Mouse (Mus musculus) monocyte, adult 2 months (primary cell): Measurements from ENCODE around the gene Dnah6.

Source experiments
- DNase-seq, 2 experiments: peaks; one replicate each; pipeline ENCODE4 v3.0.0; 2022; ENCODE audit warnings: low spot score in 2 of 2, low read depth in 1 of 2

Gene Dnah6

DNA sequence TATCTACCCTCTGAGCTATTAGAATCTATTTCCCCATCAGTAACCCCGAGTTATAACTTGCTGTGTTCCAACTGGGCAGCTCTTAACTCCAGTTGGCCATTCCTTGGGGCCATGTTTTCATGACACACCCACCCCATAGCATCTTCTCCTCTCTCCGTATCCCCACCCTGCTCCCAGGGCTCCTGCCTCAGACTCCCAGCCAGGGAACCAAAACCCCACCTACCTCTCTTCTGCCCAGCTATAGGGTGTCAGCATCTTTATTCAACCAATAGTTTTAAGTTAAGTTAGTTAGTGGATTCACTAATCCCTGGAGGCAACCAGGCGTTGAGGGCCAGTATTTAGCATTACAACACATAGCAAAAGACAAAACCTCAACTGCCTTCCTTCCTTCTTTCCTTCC lies 7.4 kb upstream of the Dnah6 start:
- DNase-seq, result no peak

DNA sequence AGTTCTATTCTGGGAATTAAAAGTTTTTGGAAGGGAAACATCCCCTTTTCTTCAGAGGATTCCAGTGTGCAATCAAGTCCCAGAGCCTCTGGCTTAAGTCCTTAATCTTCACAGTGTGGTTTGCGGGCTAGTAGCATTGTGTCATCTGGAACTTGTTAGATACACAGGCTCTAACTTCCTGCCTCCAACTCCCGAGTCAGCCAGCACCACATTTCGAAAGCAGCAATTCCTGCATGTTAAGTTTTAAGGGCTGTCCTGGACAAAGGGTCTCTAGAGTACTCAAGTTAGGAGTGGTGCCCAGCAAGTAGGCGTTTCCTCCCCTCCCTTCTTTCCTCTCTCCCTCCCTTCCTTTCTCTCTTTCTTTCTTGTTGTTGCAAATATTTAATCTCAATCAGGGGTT lies 7.0 kb upstream of the Dnah6 start:
- no peak for DNase-seq

DNA sequence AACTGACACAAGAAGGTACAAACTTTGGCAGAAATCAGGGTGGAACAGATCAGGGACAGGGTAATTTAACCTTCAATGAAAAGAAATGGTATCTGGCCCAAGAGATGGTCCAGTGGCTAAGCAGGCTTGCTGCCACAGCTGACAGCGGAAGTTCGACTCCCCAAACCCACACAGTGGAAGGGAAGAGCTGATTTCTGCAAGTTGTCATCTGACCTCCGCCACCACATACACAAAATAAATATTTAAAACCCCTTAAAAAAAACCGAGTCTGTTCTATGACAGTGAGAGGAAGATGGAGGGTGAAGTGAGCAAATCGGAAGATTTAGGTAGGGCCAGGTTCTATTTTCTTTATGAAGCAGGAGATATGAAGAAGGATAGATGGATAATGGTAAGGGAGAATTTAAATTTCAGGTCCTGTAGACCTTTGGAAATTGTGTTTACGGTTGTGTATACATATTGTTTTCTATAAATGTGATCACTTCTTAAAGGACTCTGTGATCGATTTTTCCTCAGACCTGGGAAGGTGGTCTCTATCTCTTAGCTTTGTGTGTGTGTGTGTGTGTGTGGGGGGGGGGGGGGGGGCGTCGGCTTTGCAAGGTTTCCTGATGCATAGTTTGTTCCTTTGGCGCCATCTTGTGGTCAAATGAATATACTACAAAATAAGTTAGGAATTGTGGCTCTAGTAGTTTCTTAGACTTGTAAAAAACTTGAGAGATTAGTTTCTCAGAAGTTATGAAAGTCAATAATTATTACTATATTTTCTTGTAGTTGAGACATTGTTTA lies 6.1 kb upstream of the Dnah6 start:
- DNase-seq, result no peak

DNA sequence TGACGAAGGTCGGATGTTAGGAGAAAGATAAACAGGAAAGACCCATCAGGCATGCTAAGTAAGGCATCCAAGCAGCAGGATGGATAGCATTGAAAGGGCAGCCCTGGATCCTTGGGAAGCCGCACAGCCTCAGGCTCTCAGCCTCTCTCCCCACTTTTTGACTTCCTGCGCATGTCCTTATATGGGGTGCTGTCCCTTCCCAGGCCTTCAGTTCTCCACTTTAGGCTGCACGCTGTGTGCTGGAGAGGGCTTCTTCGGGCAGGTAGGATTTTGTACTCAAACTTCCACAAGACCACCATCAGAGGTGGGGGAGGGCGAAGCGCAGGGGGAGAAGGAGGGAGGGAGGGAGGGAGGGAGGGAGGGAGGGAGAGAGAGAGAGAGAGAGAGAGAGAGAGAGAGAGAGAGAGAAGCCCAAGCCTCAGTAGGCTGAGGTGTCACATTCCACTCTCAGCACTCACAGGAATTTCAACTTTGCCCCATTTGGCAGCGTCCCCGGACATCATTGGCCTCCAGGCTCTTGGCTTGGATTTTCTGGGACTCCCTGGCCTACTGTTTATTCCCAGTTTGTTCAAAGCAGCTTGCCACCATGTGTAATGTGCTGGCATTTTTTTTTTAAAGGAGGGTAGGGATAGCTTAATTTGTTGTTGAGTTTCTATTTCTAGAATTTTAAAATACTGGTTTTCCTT lies 1.5 kb upstream of the Dnah6 start:
- no peak for DNase-seq

DNA sequence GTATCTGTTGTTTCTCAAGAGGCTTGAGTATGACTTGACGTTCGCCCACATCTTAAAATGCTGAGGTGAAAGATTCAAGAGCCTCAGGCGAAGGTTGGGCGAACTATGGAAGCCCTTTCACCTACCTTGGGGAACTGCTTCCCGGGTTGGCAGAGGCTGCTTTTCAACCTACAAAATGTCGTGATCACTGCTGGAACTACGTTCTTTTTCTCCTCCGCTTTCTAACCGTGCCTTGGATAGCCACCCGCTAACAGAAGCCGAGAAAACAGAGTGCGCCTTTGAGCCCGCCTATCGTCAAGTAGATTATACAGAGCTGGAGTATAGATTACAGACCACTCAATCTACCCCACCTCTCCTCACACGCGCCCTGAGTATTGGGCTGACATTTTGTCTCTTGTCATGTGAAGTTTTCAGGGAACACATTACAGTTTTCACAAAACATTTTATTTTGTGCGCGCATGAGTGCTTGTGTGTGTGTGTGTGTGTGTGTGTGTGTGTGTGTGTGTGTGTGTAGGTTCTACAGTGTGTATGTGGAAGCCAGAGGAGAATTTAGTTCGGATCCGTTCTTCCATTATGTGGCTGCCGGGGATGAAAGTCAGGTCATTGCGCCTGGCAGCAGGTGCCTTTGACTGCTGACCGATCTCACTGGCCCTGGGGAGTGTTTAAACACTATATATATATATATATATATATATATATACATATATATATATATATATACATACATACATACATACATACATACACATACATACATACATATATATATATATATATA lies 696 bp upstream of the Dnah6 start:
- no peak for DNase-seq

DNA sequence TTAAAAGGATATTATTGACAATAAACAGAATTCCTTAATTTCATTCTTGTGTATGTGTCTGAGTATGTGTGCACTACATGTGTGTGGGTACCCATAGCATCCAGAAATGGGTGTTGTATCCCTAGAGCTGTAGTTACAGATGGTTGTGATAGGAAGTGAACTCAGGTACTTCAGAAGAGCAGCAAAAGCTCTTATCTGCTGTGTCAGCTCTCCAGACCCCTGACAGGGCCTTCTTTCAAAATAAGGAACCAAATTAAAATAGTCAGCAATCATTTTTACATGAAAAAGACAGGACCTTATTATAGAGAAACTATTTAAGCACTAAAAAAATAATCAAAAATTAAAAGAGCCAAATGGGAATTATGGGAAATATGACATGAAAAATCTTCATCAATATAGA lies 9.8 kb downstream of the Dnah6 start:
- no peak for DNase-seq

DNA sequence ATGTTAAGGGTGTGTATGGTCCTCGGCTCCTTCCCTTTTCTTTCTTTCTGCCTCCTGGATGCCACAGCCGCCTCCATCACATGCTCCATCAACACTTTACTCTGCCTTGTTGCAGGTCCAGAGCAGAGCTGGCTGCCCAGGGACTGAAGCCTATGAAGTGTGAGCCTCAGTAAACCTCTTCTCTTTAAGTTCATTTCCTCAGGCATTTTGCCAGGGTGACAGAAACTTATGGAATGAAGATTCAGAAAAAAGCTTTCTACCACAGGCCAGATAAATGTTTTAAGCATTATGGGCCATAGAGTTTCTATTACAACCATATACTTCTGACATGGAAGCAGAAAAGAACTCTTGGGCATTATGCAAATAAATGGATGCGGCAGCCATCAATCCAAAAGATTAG lies 10.4 kb downstream of the Dnah6 start:
- DNase-seq, result no peak

DNA sequence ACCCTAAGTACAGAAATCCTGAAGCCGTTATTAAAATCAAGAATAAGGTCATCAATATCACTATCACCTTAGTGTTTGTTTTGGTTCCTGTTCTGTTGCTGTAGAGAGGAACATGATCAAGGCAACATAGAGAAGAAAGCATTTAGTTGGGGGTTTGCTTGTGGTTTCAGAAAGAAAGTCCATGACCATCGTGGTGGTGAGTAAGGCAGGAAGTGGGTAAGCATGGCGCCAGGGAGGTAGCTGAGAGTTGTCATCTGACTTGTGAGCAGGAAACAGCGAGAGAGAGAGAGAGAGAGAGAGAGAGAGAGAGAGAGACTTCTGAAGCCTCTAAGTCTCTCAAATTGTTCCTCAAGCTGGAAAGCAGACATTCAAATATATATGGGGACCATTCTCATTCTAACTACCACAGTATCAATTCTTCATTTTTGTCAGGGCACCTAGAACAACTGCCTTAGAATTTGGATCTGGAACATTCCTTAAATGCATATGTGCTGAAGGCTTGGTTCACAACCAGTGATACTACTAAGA lies 10.9 kb downstream of the Dnah6 start:
- peak; percentile 6 to 30 for DNase-seq

DNA sequence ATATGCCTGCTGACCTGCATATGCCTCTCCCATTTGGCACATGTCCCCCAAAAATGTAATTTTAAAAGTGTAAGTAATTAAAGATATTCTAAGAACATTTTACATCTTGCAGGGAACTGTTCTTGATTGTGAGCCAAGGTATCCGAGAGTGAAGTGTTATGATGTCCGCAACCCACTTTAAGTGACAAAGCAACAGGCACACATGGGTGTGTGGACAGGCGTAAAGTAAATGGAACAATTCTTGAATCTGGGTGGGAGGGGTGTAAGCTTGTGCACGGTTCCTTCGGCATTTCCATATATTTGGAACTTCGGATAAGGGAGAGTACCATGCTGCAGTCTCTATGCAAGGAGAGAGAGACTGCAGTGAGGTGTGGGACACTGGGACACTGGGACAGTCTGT lies 11.9 kb downstream of the Dnah6 start:
- DNase-seq, result no peak

DNA sequence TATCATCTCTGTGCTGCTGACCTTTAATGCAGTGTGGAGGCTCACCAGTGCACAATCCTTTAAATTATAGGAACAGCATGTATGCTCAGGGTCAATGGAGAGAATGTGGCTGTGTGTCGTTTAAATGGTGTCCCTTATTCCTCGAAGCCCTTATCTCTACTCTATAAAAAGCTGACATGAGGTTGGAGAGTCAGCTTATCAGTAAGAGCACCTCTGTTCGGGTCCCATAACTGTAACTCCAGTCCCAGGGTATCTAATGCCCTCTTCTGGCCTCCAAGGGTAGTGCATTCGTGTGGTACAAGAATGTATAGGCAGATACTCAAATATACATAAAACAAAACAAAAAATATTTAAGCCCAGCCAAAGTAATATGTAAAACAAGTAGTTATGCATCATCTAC lies 16.5 kb downstream of the Dnah6 start:
- DNase-seq, result no peak

DNA sequence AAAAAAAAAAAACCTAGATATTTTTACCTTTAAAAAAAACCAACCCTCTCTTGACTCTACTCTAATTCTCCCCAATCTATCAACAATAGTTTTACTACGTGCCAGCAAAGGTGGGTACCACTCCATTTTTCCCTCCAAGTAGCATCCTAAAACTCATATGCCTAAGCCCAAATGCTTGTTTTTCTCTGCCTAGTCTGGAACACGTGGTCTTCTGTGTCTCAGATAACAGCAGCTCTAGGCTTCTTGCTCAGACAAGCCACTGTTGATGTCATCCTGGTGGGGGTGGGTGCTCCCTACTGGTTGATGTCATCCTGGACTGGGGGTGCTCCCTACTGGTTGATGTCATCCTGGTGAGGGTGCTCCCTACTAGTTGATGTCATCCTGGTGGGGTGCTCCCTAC lies 17.7 kb downstream of the Dnah6 start:
- no peak for DNase-seq

DNA sequence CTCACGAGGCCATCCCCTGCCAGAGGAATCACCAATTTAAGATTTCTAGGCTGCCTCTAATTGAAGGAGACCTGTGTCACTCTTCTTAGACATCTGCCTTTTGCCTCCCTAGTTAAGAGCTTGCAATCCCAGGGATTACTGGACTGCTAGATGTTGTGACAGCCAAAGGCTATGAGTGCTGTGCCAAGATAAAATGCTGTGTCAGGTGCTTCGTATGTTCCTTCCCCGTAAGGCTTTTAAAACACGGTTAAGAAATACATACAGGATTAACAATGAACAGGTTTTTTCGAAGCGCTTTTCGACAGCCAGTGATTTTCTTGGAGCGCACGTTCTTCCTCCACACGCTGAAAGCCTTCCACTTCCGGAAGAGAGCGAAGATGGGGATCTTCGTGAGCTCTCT lies 26.2 kb downstream of the Dnah6 start:
- DNase-seq, result no peak

DNA sequence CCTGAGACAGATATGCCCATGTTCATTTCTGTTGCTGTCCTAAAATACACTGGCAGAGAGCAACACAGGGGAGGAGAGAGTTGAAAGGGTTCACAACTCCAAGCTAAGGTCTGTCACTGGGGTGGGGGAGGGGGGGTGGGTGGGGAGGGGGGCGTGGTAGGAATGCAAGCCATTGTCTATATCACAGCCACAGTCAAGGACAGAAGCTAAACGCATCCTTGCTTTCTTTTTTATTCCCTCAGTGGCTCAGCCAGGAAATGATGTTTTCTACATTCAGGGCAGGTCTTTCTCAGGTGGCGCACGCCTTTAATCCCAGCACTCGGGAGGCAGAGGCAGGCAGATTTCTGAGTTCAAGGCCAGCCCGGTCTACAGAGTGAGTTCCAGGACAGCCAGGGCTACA lies 30.7 kb downstream of the Dnah6 start:
- no peak for DNase-seq

DNA sequence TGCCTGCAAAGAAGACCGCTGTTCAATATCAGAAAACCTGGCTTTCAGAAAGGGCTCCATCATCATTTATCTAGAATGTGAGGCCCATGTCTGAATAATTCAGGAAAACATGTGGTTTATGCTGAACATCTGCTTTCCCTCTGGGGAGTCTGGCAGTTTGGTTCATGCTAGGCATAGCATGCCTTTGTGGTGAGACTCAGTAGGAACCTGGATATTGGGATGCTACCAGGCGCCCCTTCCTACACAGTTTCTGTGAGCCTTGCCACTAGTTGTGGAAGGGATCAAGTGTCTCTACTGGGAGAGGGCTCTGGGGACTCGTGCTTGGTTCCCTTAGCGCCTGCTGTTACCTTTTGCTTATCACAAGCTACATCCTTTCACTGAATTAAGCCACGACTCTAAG lies 37.2 kb downstream of the Dnah6 start:
- no peak for DNase-seq

DNA sequence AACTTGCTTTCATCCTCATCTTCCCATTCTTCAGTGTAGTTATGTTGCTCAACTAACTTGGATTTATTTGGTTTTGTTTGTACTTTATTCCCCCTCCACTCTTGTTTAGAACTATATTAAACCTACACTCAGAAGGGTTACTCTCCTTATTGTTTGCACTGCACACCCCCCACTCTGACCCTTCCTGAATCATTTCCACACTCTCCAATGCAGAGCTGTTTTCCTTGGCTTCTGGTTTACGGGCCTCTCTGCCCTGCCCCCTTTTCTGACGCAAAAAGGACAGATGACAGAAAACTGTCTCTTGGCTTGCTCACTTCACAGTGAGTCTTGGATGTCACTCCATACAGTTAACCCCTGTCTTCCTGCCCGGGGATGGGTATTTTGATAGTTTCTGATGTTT lies 38.5 kb downstream of the Dnah6 start:
- DNase-seq, result no peak

DNA sequence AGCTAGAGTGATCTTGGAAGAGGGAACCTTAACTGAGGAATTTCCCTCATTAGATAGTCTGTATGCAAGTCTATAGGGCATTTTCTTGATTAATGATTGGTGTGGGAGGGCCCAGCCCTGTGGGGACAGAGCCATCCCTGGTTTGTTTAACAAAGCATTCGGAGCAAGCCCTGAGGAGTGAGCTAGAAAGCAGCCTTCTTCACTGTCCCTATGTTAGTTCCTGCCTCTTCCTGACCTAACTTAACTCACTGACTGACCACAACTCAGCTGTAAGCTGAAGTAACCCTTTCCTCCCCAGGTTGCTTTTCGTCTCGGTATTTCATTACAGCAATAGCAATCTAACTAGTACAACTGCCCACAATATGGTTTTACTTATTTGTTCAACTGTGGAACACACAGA lies 39.0 kb downstream of the Dnah6 start:
- DNase-seq, result no peak

DNA sequence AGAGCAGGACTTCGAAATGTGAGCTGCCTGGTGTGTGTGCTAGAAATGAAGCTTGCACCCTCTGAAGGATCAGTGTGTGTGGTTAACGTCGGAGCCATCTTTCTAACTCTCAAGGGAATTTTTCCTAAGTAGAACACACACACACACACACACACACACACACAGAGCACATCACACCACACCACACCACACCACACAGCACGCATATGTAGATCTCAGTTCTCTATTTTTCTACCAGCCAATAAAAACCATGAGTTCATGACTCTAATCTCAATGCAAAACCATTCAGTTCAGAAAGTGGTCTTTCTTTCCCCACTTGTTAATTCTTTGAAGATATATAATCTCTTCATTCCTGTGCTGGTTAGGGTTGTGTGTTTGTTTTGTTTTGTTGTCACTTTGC lies 39.4 kb downstream of the Dnah6 start:
- DNase-seq, result no peak

DNA sequence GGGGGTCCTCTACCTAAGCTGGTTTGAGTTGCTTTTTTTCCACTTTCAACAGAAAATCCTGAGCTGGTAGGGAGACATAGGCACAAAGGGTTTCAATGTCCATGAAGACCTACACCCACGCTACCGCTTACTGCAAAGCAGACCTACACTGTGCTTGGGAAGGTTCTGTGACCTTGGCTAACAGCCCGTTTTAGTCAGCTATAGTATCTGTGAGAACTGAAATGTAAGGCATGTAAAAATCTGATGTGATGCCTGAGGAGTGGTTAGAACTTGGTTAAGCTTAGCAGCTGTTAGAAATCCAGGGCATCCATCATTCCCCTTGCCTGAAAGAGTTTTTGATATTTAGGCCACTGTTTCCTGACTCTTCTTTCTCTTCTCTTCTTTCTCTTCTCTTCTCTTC lies 46.3 kb downstream of the Dnah6 start:
- no peak for DNase-seq

DNA sequence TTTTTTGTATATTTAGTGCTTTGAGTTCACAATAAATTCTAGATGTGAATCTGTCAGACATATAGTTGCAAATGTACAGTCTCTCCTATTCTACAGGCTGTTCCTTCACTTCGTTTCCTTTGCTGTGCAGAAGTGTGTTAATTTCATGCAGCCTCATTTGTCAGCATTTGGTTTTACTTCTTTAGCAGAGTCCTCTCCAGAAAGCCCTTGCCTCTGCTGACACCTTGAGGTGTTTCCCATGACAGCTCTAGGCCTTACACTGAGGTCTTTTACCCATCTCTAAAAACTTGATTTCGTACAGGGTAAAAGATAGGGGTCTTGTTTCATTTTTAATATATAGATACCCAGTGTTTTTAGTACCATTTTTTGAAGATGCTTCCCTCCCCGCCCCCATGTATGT lies 54.2 kb downstream of the Dnah6 start:
- no peak for DNase-seq

DNA sequence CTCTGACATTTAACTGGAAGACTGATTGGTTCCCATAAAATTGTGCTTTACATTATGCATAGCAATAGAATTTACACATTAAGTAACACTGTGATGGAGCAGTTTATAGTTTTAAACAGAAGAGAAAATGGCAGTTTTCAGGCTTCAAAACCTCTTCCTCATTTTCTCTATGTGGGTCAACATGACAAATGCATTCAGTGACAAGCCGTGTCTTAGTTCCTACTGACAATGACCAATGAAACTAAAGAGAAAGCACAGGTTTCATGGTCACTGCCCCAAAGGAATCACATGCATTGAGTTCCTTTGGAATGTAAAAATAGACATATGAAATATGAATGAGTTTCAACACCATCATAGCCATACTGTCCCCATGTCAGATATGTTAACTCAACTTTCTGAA lies 58.5 kb downstream of the Dnah6 start:
- DNase-seq, result no peak

DNA sequence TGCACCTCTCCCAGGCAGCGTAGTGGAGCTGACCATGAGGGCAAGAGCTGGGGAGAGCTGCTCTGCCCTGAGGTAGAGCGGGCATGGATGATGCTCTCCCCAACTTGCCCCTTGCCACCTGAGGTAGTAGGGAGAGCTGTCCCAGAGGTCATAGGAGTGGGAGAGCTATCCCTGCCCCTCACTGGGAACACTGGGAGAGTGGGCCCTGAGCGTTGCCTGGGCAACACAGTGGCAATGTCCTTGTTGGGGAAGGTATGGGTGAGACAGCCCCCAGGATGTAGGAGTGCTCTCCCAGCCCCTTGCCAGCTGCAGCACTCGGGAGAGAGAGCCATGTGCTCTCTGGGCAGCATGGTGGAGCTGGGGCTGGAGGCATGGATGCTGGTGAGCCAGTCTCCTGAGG lies 60.1 kb downstream of the Dnah6 start:
- DNase-seq, result no peak

DNA sequence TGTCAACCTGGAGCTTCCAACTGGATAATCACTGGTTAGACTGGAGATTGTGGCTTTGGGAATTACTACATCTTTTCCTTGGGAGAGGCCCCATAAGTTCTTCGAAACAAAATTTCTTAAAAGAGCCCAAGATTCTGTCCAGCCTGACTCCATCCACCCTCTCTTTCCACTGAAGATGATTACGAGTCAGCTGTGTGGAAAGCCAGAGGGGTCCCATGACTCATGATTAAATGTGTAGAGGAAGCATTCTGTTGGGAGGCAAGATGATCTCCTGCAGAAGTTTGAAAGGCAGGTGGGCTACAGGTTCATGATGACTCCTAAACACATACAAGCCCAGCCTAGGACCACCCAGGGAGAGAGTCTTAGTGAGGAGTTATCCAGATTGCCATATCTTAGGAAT lies 66.0 kb downstream of the Dnah6 start:
- DNase-seq, result no peak
